Mouse (Mus musculus) thymus, postnatal 36 days (tissue): ENCODE measurements around the gene Mmp14.
A peak's percentile ranks its signal among the peaks of the same experiment; 100 is the strongest.

Source experiments
- DNase-seq, 2 experiments: peaks; one replicate each; pipeline ENCODE4 v3.0.0; 2022; ENCODE audit warnings: mixed read lengths in 2 of 2

The Mmp14 gene

GRCm38 (mm10) chr14:54431334-54432077 is at the start of gene Mmp14:
Gene Mmp14 (plus strand): TSS chr14:54431612.
- DNase-seq, result no peak

- DNase-seq, result no peak
Observed at GRCm38 (mm10) chr14:54381816-54382215, 49.6 kb upstream of the Mmp14 start.

- DNase-seq, result no peak
Observed at GRCm38 (mm10) chr14:54382641-54383040, 48.8 kb upstream of the Mmp14 start.

- DNase-seq, result no peak
Observed at GRCm38 (mm10) chr14:54383355-54383771, 48.0 kb upstream of the Mmp14 start.

GRCm38 (mm10) chr14:54384396-54384795 is 47.0 kb upstream of the Mmp14 start:
- no peak for DNase-seq

GRCm38 (mm10) chr14:54385968-54386618 is 45.3 kb upstream of the Mmp14 start:
- no peak for DNase-seq

GRCm38 (mm10) chr14:54387546-54387945 is 43.9 kb upstream of the Mmp14 start:
- DNase-seq, result no peak

- no peak for DNase-seq
Observed at GRCm38 (mm10) chr14:54390843-54391242, 40.6 kb upstream of the Mmp14 start.

- DNase-seq, result no peak
Observed at GRCm38 (mm10) chr14:54393794-54394193, 37.6 kb upstream of the Mmp14 start.

- no peak for DNase-seq
Observed at GRCm38 (mm10) chr14:54394309-54394708, 37.1 kb upstream of the Mmp14 start.

GRCm38 (mm10) chr14:54396685-54397084 is 34.7 kb upstream of the Mmp14 start:
- DNase-seq, result no peak

- DNase-seq, result no peak
Observed at GRCm38 (mm10) chr14:54397872-54398527, 33.4 kb upstream of the Mmp14 start.

- no peak for DNase-seq
Observed at GRCm38 (mm10) chr14:54398528-54398916, 32.9 kb upstream of the Mmp14 start.

GRCm38 (mm10) chr14:54398921-54399382 is 32.5 kb upstream of the Mmp14 start:
- no peak for DNase-seq

- no peak for DNase-seq
Observed at GRCm38 (mm10) chr14:54401723-54402122, 29.7 kb upstream of the Mmp14 start.

- no peak for DNase-seq
Observed at GRCm38 (mm10) chr14:54408336-54409056, 22.9 kb upstream of the Mmp14 start.

- DNase-seq, result no peak
Observed at GRCm38 (mm10) chr14:54409057-54409645, 22.3 kb upstream of the Mmp14 start.

GRCm38 (mm10) chr14:54409980-54410810 is 21.2 kb upstream of the Mmp14 start:
- DNase-seq, result no peak

GRCm38 (mm10) chr14:54412000-54412576 is 19.3 kb upstream of the Mmp14 start:
- no peak for DNase-seq

- DNase-seq, result peak; percentile 27
Observed at GRCm38 (mm10) chr14:54412629-54413170, 18.7 kb upstream of the Mmp14 start.
